Mouse (Mus musculus): ENCODE measurements at regions not wholly inside any gene's neighbourhood (a gene's known extent, or its start where the extent isn't known, plus 50 kb on each side); places are given as distances from the start of the nearest gene placed in this dataset.
A peak's percentile ranks its signal among the peaks of the same experiment; 100 is the strongest.

DNA sequence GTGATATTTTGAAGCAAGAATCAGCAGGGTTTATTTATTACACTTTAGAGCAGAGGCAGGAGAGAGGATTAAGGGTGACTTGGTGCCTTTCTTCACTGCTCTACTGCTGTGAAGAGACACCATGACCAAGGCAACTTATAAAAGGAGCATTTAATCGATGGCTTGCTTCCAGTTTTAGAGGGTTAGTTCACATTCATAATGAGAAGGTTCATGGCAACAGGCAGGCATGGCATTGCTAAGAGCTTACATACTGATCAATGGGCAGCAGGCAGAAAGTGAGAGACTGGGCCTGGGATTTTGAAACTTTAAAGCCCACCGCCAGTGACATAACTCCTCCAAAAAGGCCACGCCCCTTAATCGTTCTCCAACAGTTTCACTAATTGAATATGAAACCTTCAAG, 89.7 kb upstream of the Frmd4a start:
- no peak for ATAC-seq (replicated peaks; ENCODE audit: low FRiP score, poor library complexity, severe bottlenecking)

DNA sequence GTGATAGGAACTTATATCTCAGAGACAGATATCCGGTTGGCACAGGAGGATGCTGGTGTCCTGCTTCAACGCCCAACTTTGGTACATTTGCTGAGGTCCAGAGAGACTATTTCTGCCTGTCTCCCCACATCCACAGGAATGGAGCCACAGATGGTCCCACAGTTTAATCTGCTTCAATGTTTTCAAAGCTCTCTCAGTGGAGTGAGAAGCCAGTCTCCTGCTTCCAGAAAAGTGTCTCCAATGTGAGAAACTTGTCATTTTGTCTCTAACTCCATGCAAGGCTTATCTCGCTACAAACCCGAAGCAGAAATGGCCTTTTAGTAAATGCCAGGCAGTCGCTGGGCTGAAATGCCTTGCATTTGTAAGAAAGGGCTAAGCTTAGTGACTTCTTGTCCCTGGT, 86.9 kb upstream of the Frmd4a start:
- ATAC-seq (replicated peaks; ENCODE audit: low FRiP score, poor library complexity, severe bottlenecking), result no peak

DNA sequence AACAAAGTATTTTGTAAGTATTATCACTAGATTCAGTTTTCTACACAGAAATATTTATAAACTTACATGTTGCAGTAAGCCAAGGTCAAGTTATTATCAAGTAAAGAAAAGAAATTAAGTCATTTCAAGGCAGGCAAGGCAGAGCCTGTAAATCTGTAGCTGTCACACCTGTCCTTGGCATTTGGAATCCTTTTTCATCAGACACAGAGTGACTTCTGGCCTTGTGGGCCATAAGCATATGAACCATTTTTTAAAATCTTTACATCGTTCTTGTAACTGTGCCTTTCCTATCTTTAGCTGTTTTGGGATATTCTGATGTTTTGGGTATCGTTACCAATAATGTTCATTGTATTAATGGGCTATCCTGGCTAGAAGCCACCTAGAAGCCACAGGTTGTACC, 76.7 kb upstream of the Frmd4a start:
- ATAC-seq (replicated peaks; ENCODE audit: low FRiP score, poor library complexity, severe bottlenecking), result no peak

DNA sequence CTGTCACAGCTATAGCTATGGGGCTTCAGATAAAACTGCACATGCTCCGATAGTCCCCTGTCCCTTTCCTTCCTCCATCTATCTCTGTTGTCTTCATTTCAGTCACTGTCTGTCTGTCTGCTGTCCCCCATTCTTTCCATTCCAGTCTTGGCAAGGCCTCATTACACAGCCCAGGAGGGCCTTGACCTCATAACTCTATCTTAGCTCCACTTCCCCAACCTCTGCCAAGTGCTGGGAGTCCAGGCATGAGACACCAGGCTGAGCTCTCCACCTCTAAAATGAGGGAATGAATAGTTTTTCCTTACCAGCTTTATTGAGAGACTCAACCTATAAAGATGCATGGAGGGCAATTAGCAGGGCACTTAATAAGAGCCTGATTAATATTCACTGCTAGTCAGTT, 76.0 kb upstream of the Frmd4a start:
- no peak for ATAC-seq (replicated peaks; ENCODE audit: low FRiP score, poor library complexity, severe bottlenecking)

DNA sequence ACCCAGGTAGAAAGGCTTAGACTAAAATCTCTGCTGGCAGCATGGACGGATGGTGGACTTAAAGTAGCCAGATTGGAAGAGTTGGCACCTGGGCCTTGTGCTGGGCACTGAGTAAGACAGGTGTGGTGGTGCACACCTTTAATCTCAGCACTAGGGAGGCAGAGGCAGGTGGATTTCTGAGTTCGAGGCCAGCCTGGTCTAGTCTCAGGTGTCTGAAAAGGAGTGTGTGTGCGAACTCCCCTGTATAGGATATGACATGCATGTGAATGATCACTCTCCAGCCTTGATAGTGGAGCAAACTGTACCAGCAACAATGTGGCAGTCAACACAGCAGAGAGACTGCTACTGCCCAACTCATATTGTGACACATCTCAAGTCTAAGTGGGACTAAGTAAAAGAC, 70.1 kb upstream of the Frmd4a start:
- ATAC-seq (replicated peaks; ENCODE audit: low FRiP score, poor library complexity, severe bottlenecking), result no peak

DNA sequence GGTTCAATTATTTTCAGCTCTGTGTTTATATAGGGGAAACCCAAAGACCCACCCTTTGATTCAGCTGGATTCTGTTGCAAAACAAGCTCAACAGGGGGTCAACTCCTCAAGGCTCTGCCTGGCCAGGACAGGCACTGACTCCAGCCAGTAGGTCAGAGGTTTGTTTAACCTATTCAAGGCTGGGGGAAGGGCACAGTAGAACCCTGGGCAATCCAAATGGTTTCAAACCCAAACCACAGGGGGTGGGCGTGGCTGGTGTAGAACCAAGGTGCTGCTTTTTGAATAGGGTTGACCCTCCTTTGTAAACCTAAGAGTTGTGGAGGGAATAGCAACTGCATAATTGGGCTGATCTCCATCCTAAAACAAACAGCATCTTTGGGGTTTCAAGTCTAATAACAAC, 69.2 kb upstream of the Frmd4a start:
- ATAC-seq (replicated peaks; ENCODE audit: low FRiP score, poor library complexity, severe bottlenecking), result no peak

DNA sequence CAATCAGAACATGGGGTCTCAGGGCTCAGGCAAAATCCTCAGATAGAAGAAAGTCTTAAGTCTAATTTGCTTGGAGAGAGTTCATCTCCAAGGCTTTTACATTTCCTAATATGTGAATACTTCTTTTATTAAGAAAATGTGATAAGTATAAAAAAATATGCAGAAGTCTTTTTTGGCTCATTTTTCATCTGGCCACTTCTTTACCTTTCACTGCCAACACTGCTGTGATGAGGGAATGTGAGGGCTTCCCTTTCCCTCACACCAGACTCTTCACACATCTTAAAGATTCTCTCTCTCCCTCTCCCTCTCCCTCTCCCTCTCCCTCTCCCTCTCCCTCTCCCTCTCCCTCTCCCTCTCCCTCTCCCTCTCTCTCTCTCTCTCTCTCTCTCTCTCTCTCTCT, 60.0 kb upstream of the Frmd4a start:
- no peak for ATAC-seq (replicated peaks; ENCODE audit: low FRiP score, poor library complexity, severe bottlenecking)

DNA sequence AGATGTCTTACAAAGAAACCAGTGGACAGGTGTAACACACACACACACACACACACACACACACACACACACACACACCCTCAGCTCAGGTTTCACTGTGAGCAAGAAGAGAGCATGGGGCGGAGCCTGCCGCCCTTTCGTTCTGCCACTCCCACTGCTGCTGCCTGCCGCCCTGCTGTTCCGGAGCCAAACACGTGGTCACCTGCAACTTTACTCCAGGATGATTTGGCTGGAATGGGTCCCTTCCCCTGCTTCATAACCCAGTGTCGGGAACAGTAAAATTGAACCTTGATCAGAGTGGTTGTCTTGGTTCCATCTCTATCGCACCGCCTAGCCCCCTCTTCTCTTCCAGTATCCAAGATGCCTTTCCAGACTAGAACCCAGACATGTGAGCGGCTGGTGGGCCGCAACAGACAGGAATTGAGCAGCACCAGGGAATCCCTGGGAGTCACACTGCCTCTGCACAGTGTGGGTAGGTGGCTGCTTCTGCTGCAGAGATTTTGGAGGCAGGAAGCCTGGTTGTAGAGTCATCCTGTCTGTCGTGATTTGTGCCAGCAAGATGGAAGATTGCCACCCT, 59.4 kb upstream of the Frmd4a start:
- ATAC-seq (replicated peaks; ENCODE audit: low FRiP score, poor library complexity, severe bottlenecking), result no peak

DNA sequence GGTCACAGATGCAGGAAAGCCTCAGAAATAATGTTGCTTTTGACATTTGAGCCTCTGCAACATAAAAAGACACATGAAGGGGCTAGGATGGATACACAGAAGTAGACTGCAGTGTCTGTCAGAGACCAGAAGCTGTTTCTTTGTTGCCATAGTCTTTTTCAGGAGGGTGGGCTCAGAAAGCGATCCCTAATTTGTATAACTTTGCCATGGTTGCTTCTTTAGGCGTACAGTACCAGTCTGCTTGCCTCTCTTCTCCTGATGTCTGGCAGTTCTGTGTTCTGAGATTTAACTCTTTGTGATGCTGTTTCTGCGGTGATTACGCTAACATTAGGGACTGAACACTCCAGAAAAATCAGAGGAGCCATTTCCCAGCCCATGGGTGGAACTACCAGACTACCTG, 58.8 kb upstream of the Frmd4a start:
- no peak for ATAC-seq (replicated peaks; ENCODE audit: low FRiP score, poor library complexity, severe bottlenecking)

DNA sequence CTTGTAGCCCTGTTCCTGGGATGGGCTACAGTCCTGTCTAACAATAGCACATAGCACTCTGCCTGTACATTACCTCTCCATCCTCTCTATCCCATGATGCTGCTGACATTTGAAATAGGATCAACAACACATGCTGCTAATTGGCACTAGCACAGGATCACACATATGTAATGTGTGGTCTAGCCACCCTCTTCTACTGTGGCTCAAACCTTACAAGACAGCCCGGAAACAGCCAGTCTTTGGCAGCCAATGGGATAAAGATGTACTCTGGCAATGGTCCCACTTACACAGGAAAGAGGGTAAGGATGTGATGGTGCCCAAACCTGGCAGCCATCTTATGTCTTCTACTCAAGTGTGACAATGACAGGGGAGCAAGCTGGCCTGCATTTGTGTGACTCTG, 58.3 kb upstream of the Frmd4a start:
- ATAC-seq (replicated peaks; ENCODE audit: low FRiP score, poor library complexity, severe bottlenecking), result no peak

DNA sequence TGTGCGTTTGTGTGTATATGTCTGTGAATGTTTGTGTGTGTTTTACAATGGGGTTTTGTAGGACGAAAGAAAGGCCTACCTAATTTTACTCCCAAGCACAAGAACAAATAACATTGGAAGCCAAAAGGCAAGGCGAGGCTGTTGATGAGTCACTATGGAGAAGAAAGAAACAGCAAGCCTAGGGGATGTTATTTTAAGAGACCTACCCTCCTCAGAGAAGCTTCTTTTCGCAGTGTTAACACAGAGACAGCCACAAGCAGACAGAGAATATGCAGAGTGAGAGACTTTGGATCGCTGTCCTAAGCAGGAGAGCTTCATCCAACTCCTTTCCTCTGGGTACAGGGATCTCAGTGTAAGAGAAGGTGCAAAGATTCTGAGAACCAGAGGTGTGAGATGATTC, 57.3 kb upstream of the Frmd4a start:
- ATAC-seq (replicated peaks; ENCODE audit: low FRiP score, poor library complexity, severe bottlenecking), result no peak

DNA sequence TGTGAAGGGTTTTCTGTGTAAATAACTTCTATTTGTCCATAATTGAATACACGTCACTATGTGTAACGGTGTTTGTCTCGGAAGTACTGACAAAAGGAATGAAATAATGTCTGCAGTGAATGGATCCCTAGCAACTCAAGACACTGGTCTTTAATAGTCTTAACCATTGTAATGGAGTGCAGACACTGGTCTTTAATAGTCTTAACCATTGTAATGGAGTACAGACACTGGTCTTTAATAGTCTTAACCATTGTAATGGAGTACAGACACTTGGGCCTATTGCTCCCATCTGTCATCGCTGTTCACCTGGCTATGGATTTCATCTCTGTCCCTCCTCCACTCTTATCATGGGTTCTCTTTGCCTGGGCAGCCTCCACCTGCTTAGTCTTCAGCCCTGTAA, 53.2 kb upstream of the Frmd4a start:
- ATAC-seq (replicated peaks; ENCODE audit: low FRiP score, poor library complexity, severe bottlenecking), result peak; percentile 100

All from erythroblast, adult 5-6 weeks (primary cell).